12 mouse cellular contexts compared by ENCODE assay signal in genomic region chr1:74815965-74816364, GRCm38 (mm10). TPM values are rescaled to one million over a fixed set of nuclear protein-coding genes. Genes with fewer than 3 reads are reported as not detected.
DNase-seq lines count a peak whose midpoint lies in the region; ATAC-seq and TF ChIP-seq lines count a peak whose summit lies in the region.
"Not testable (repeated sequence)": the region's sequence is repeated elsewhere in the genome, so short reads cannot be mapped to it uniquely, and the experiment has no call there.
"Had no signal": no experiment of that assay in that cellular context is flagged by ENCODE, and none has a peak within 500 bp of the region (broad histone marks: within the 10 kb centered on the region; RNA-seq: fewer than 3 reads in every experiment).

No protein-coding gene starts in this region.

- H3K4me3 ChIP-seq in CH12.LX (replicated peaks in 1 of 3; ENCODE audit: low read depth in 2 of 3, low read length in 2 of 3, poor library complexity in 1 of 3); ES-Bruce4 (ENCODE audit: low read depth, low read length); MEL (ENCODE audit: control insufficient read depth in 1 of 2, insufficient read depth in 1 of 2, low read depth in 2 of 2, low read length in 2 of 2); hindbrain, embryonic 15.5 days; layer of hippocampus, adult 2 months; left cerebral cortex, adult 2 months; midbrain, embryonic 15.5 days; midbrain, postnatal 0 days (ENCODE audit: low read depth, low read length): not testable (repeated sequence)

- dilution Hi-C loops in CH12.LX (cut with MboI; ENCODE audit: extremely low pct_ligation_motif_present, extremely low pct_unique_long_range_greater_than_20kb, low sequenced_read_pairs): not testable (repeated sequence)

- 0 out of 2 replicates have a peak overlapping the region, but pooled peaks have one; percentile 1 for H3K27ac ChIP-seq in CH12.LX (ENCODE audit: insufficient read depth, low read depth)
- not testable (repeated sequence) for H3K27ac ChIP-seq in ES-Bruce4 (ENCODE audit: insufficient read depth, low read length); MEL (ENCODE audit: control insufficient read depth, low read depth, low read length); midbrain, postnatal 0 days (ENCODE audit: low read depth, low read length)
- 0 out of 2 replicates have a peak overlapping the region, but pooled peaks have one; percentile 91 for H3K27ac ChIP-seq in hindbrain, embryonic 15.5 days (replicated peaks)
- H3K27ac ChIP-seq in layer of hippocampus, adult 2 months: peak overlapping the region; percentile 97; the same call in 1 of the 2 replicates
- peak overlapping the region; percentile 98; the same call in 1 of the 2 replicates for H3K27ac ChIP-seq in left cerebral cortex, adult 2 months
- peak overlapping the region; percentile 94; the same call in 1 of the 2 replicates for H3K27ac ChIP-seq in midbrain, embryonic 15.5 days

- not testable (repeated sequence) for H3K79me2 ChIP-seq in CH12.LX (replicated peaks; ENCODE audit: control insufficient read depth, extremely low read depth, insufficient read depth, poor library complexity, severe bottlenecking); MEL (ENCODE audit: control insufficient read depth, insufficient read depth, low read length, poor library complexity)

- H3K9me3 ChIP-seq in CH12.LX (replicated peaks; ENCODE audit: low read length); ES-Bruce4 (replicated peaks; ENCODE audit: control insufficient read depth, insufficient read depth, low read length, poor library complexity, severe bottlenecking); MEL (replicated peaks; ENCODE audit: insufficient read depth, low read length); hindbrain, embryonic 15.5 days; midbrain, embryonic 15.5 days; midbrain, postnatal 0 days (ENCODE audit: low read length): not testable (repeated sequence)

- H3K4me1 ChIP-seq in CH12.LX (ENCODE audit: control insufficient read depth in 1 of 2, insufficient read depth in 2 of 2): peaks cover 7 to 33% of the 10 kb centered on the region in 2 experiments; a peak in 3 of 4 replicates
- not testable (repeated sequence) for H3K4me1 ChIP-seq in ES-Bruce4 (ENCODE audit: control insufficient read depth, insufficient read depth, low read length); MEL (ENCODE audit: control insufficient read depth in 1 of 2, insufficient read depth in 2 of 2, low read length in 2 of 2); midbrain, postnatal 0 days (ENCODE audit: insufficient read depth, low read length)
- peaks cover 12% of the 10 kb centered on the region for H3K4me1 ChIP-seq in hindbrain, embryonic 15.5 days (replicated peaks)
- H3K4me1 ChIP-seq in midbrain, embryonic 15.5 days: peaks cover 12% of the 10 kb centered on the region

- not testable (repeated sequence) for DNase-seq in CH12.LX (ENCODE audit: extremely low read depth); layer of hippocampus, adult 2 months (ENCODE audit: low spot score in 2 of 2); left cerebral cortex, adult 2 months (ENCODE audit: extremely low spot score in 1 of 2, low spot score in 2 of 2); midbrain, postnatal 0 days (ENCODE audit: low spot score)
- peak; percentile 16 for DNase-seq in MEL (ENCODE audit: low read depth, low spot score)

- in situ Hi-C loops in CH12.LX (cut with MboI; ENCODE audit: low pct_ligation_motif_present, low pct_unique_long_range_greater_than_20kb, low sequenced_read_pairs): not testable (repeated sequence)

- not testable (repeated sequence) for H3K27me3 ChIP-seq in CH12.LX (replicated peaks); ES-Bruce4 (ENCODE audit: control insufficient read depth, insufficient read depth, low read length, poor library complexity, severe bottlenecking); MEL (ENCODE audit: control insufficient read depth in 1 of 2, insufficient read depth in 2 of 2, low read length in 2 of 2); hindbrain, embryonic 15.5 days; midbrain, embryonic 15.5 days (replicated peaks); midbrain, postnatal 0 days (ENCODE audit: insufficient read depth, low read length)

- peak overlapping the region; percentile 29; the same call in 1 of the 2 replicates for H3K4me2 ChIP-seq in CH12.LX (ENCODE audit: insufficient read depth, low read depth, poor library complexity, severe bottlenecking)
- H3K4me2 ChIP-seq in hindbrain, embryonic 15.5 days; midbrain, embryonic 15.5 days; midbrain, postnatal 0 days (ENCODE audit: low read depth, low read length, poor library complexity, severe bottlenecking): not testable (repeated sequence)

- TF ChIP-seq POLR2A in CH12.LX (IDR thresholded peaks at IDR 0.05; ENCODE audit: low read depth, low read length); ES-Bruce4 (IDR thresholded peaks at IDR 0.05; ENCODE audit: insufficient read depth, low read length); MEL (IDR thresholded peaks at IDR 0.05; ENCODE audit: control insufficient read depth in 1 of 2, insufficient read depth in 1 of 2, low read depth in 1 of 2, low read length in 2 of 2, poor library complexity in 1 of 2): not testable (repeated sequence)

- not testable (repeated sequence) for ATAC-seq in hindbrain, embryonic 15.5 days (ENCODE audit: low FRiP score, low read depth); midbrain, embryonic 15.5 days (replicated peaks); midbrain, postnatal 0 days (ENCODE audit: low FRiP score)

- intact Hi-C loops in left cerebral cortex, adult 2 months (cut with DNase I): loop anchor here (2.0 kb wide), 1 partner anchor 41 kb away; no protein-coding TSS in a partner anchor

- peak overlapping the region; percentile 95; the same call in 1 of the 2 replicates for H3K9ac ChIP-seq in CH12.LX (ENCODE audit: insufficient read depth, low read depth)
- H3K9ac ChIP-seq in ES-Bruce4 (ENCODE audit: low read depth, poor library complexity, severe bottlenecking): 0 out of 2 replicates have a peak overlapping the region, but pooled peaks have one; percentile 92
- H3K9ac ChIP-seq in MEL (ENCODE audit: control insufficient read depth, low read depth, low read length, poor library complexity, severe bottlenecking); hindbrain, embryonic 15.5 days; midbrain, embryonic 15.5 days; midbrain, postnatal 0 days (replicated peaks; ENCODE audit: low read length, poor library complexity, severe bottlenecking): not testable (repeated sequence)

- TF ChIP-seq CTCF in CH12.LX (conservative IDR thresholded peaks at IDR 0.05 in 1 of 2, IDR thresholded peaks at IDR 0.05 in 1 of 2; ENCODE audit: low read depth in 2 of 2, low read length in 2 of 2): peak in 1 of 2 experiments; percentile 27; a peak in 2 of 4 replicates
- TF ChIP-seq CTCF in ES-Bruce4 (IDR thresholded peaks at IDR 0.05; ENCODE audit: low read depth, low read length); MEL (IDR thresholded peaks at IDR 0.05 in 2 of 3, conservative IDR thresholded peaks at IDR 0.05 in 1 of 3; ENCODE audit: control insufficient read depth in 1 of 3, insufficient read depth in 1 of 3, low read depth in 2 of 3, low read length in 3 of 3, poor library complexity in 1 of 3, severe bottlenecking in 1 of 3): not testable (repeated sequence)
- peak; percentile 56 for TF ChIP-seq CTCF in layer of hippocampus, adult 2 months (conservative IDR thresholded peaks at IDR 0.05)
- TF ChIP-seq CTCF in left cerebral cortex, adult 2 months (IDR thresholded peaks at IDR 0.05): peak; percentile 28
- peak; percentile 34 for TF ChIP-seq CTCF in midbrain, postnatal 0 days (IDR thresholded peaks at IDR 0.05)

- not testable (repeated sequence) for TF ChIP-seq RAD21 in CH12.LX (IDR thresholded peaks at IDR 0.05; ENCODE audit: low read depth, low read length); MEL (IDR thresholded peaks at IDR 0.05; ENCODE audit: low read depth, low read length)

- not testable (repeated sequence) for H3K36me3 ChIP-seq in CH12.LX (replicated peaks in 1 of 2; ENCODE audit: control insufficient read depth in 1 of 2, insufficient read depth in 1 of 2, low read length in 1 of 2); ES-Bruce4 (ENCODE audit: control insufficient read depth, insufficient read depth, low read length, poor library complexity, severe bottlenecking); hindbrain, embryonic 15.5 days; midbrain, embryonic 15.5 days (replicated peaks); midbrain, postnatal 0 days (ENCODE audit: insufficient read depth, low read length)
- peaks cover 0 to 12% of the 10 kb centered on the region in 2 experiments; a peak in 2 of 4 replicates for H3K36me3 ChIP-seq in MEL (ENCODE audit: control insufficient read depth in 1 of 2, insufficient read depth in 2 of 2, low read length in 2 of 2)

- WGBS in hindbrain, embryonic 15.5 days: 88% methylated on average over 6 of the region's 6 CpGs
- 89% methylated on average over 6 of the region's 6 CpGs for WGBS in midbrain, embryonic 15.5 days
- 88% methylated on average over 6 of the region's 6 CpGs for WGBS in midbrain, postnatal 0 days

- TF ChIP-seq EP300 in CH12.LX (IDR thresholded peaks at IDR 0.05; ENCODE audit: low read length); ES-Bruce4 (IDR thresholded peaks at IDR 0.05; ENCODE audit: insufficient read depth, low read depth, low read length); MEL (IDR thresholded peaks at IDR 0.05; ENCODE audit: low read depth in 1 of 2, low read length in 2 of 2): not testable (repeated sequence)

RNA-seq across cellular contexts. Expression of gene Wnt10a, which starts 24.6 kb away (rescaled TPM):
- total RNA-seq in CH12.LX (2012; rRNA removed) (126 and 184 TPM in 2 replicates), CH12.LX (2014; rRNA removed) (142 and 155 TPM in 2 replicates), MEL (2012; rRNA removed) (not detected in 2 replicates)
- polyA plus RNA-seq in CH12.LX (2012; ENCODE audit: insufficient read length, low read depth) (170 and 187 TPM in 2 replicates), ES-Bruce4 (2011; ENCODE audit: insufficient read depth, insufficient read length, low read depth, missing spikeins) (0.79 and 0.81 TPM in 2 replicates), MEL (2012; ENCODE audit: insufficient read depth in 1 of 2, insufficient read length in 2 of 2, low read depth in 1 of 2, low replicate concordance in 2 of 2, missing spikeins in 1 of 2) (not detected)
- 0.57 and 0.69 TPM in 2 replicates for polyA plus RNA-seq in hindbrain, embryonic 15.5 days (2015; fragmentation: Nextera tagmentation; extraction: Ambion mirVana)
- 1 to 10 TPM; 2.5 to 3.3 TPM for total RNA-seq in layer of hippocampus, adult 2 months (2021)
- 10 to 100 TPM; 15.0 to 18.2 TPM for total RNA-seq in left cerebral cortex, adult 2 months (2021)
- 0.34 and 0.37 TPM in 2 replicates for polyA plus RNA-seq in midbrain, embryonic 15.5 days (2015; fragmentation: Nextera tagmentation; extraction: Ambion mirVana)
- 0.09 and 0.82 TPM in 2 replicates for total RNA-seq in midbrain, postnatal 0 days (2014; rRNA removed)
- polyA plus RNA-seq in midbrain, postnatal 0 days (2015; fragmentation: Nextera tagmentation; extraction: Ambion mirVana): 0.10 and 0.38 TPM in 2 replicates
- polyA plus RNA-seq: G1E, Patski had no signal

RNA-seq across cellular contexts. Expression of gene Cdk5r2, which starts 38.8 kb away (rescaled TPM):
- total RNA-seq in CH12.LX (2012; rRNA removed) (0.04 TPM in 1 of 2 replicates, not detected in the other), CH12.LX (2014; rRNA removed) (not detected in 2 replicates), MEL (2012; rRNA removed) (not detected in 2 replicates)
- polyA plus RNA-seq in CH12.LX (2012; ENCODE audit: insufficient read length, low read depth) (0.23 and 0.24 TPM in 2 replicates), ES-Bruce4 (2011; ENCODE audit: insufficient read depth, insufficient read length, low read depth, missing spikeins) (0.28 and 0.32 TPM in 2 replicates), MEL (2012; ENCODE audit: insufficient read depth in 1 of 2, insufficient read length in 2 of 2, low read depth in 1 of 2, low replicate concordance in 2 of 2, missing spikeins in 1 of 2) (not detected)
- 11.1 and 12.4 TPM in 2 replicates for polyA plus RNA-seq in hindbrain, embryonic 15.5 days (2015; fragmentation: Nextera tagmentation; extraction: Ambion mirVana)
- total RNA-seq in layer of hippocampus, adult 2 months (2021): 100 to 1,000 TPM; 193 to 196 TPM
- total RNA-seq in left cerebral cortex, adult 2 months (2021): 100 to 1,000 TPM; 365 to 389 TPM
- 9.1 and 9.7 TPM in 2 replicates for polyA plus RNA-seq in midbrain, embryonic 15.5 days (2015; fragmentation: Nextera tagmentation; extraction: Ambion mirVana)
- total RNA-seq in midbrain, postnatal 0 days (2014; rRNA removed): 64.0 and 70.2 TPM in 2 replicates
- 15.4 and 17.8 TPM in 2 replicates for polyA plus RNA-seq in midbrain, postnatal 0 days (2015; fragmentation: Nextera tagmentation; extraction: Ambion mirVana)
- total RNA-seq: G1E had no signal
- polyA plus RNA-seq: activated CD4-positive, CD25-positive, alpha-beta regulatory T cell, adult 4 months; CD4-positive, CD25-positive, alpha-beta regulatory T cell, adult 4 months; G1E; Patski had no signal

RNA-seq across cellular contexts. Expression of gene Wnt6, which starts 44.3 kb away (rescaled TPM):
- total RNA-seq in CH12.LX (2012; rRNA removed) (3.4 and 3.5 TPM in 2 replicates), CH12.LX (2014; rRNA removed) (0.67 and 0.89 TPM in 2 replicates), MEL (2012; rRNA removed) (0.20 TPM in 1 of 2 replicates, not detected in the other)
- polyA plus RNA-seq in CH12.LX (2012; ENCODE audit: insufficient read length, low read depth) (1.6 and 1.7 TPM in 2 replicates), ES-Bruce4 (2011; ENCODE audit: insufficient read depth, insufficient read length, low read depth, missing spikeins) (5.0 and 5.6 TPM in 2 replicates), MEL (2012; ENCODE audit: insufficient read depth in 1 of 2, insufficient read length in 2 of 2, low read depth in 1 of 2, low replicate concordance in 2 of 2, missing spikeins in 1 of 2) (not detected)
- 4.7 and 7.0 TPM in 2 replicates for polyA plus RNA-seq in hindbrain, embryonic 15.5 days (2015; fragmentation: Nextera tagmentation; extraction: Ambion mirVana)
- total RNA-seq in layer of hippocampus, adult 2 months (2021): 1 to 10 TPM in 1 of 2 experiments, under 1 TPM in 1; 0.79 to 1.1 TPM
- 1 to 10 TPM; 2.1 to 4.7 TPM for total RNA-seq in left cerebral cortex, adult 2 months (2021)
- polyA plus RNA-seq in midbrain, embryonic 15.5 days (2015; fragmentation: Nextera tagmentation; extraction: Ambion mirVana): 5.6 and 7.2 TPM in 2 replicates
- total RNA-seq in midbrain, postnatal 0 days (2014; rRNA removed): 6.2 and 8.4 TPM in 2 replicates
- polyA plus RNA-seq in midbrain, postnatal 0 days (2015; fragmentation: Nextera tagmentation; extraction: Ambion mirVana): 6.3 and 6.6 TPM in 2 replicates
- total RNA-seq: G1E had no signal
- polyA plus RNA-seq: activated CD4-positive, CD25-positive, alpha-beta regulatory T cell, adult 4 months; CD4-positive, CD25-positive, alpha-beta regulatory T cell, adult 4 months; G1E; Patski had no signal

Comparison
In these comparisons a context has a peak if more than half of its experiments do, and no peak if none do; other contexts are left out.
1. RNA of gene Wnt10a, which starts 24.6 kb away (polyA plus RNA-seq): 170 to 187 TPM in CH12.LX; 0.79 to 0.81 TPM in ES-Bruce4, 0.57 to 0.69 TPM in hindbrain, embryonic 15.5 days, 0.34 to 0.37 TPM in midbrain, embryonic 15.5 days, 0.10 to 0.38 TPM in midbrain, postnatal 0 days and not detected in MEL; every median in the first group is over 10 times any median in the second.